In genomic region chr2:141879711-141880110, GRCm38 (mm10) we compare ENCODE assay signal across 18 mouse cellular contexts.
DNase-seq lines count a peak whose midpoint lies in the region; ATAC-seq and TF ChIP-seq lines count a peak whose summit lies in the region.
"Had no signal": no experiment of that assay in that cellular context is flagged by ENCODE, and none has a peak within 500 bp of the region (broad histone marks: within the 10 kb centered on the region; RNA-seq: fewer than 3 reads in every experiment).

No protein-coding gene starts in this region.

- no peak for DNase-seq in layer of hippocampus, adult 2 months (ENCODE audit: low spot score in 2 of 2)
- no peak for DNase-seq in layer of hippocampus, adult 8-10 months (ENCODE audit: low spot score in 2 of 2)
- DNase-seq in embryonic facial prominence, embryonic 10.5 days (ENCODE audit: low spot score) = no peak
- DNase-seq in embryonic facial prominence, embryonic 14.5 days (ENCODE audit: low spot score) = peak; percentile 74
- DNase-seq in kidney, adult 9 months = no peak
- DNase-seq in left cerebral cortex, adult 8-10 months (ENCODE audit: low spot score in 2 of 2) = no peak
- DNase-seq: adrenal gland, postnatal 25 days; cerebellum, adult 2 months; heart, postnatal 36 days; kidney, adult 2 months; kidney, postnatal 36 days; right cerebral cortex, postnatal 4 days had no signal

- no peak for TF ChIP-seq CTCF in layer of hippocampus, adult 2 months (conservative IDR thresholded peaks at IDR 0.05)

- peak overlapping the region; percentile 47; the same call in 1 of the 2 replicates for H3K27ac ChIP-seq in layer of hippocampus, adult 2 months
- H3K27ac ChIP-seq in embryonic facial prominence, embryonic 10.5 days (replicated peaks) = peak overlapping the region; percentile 40; the same call in 1 of the 2 replicates
- H3K27ac ChIP-seq in embryonic facial prominence, embryonic 14.5 days (replicated peaks; ENCODE audit: low read depth, low read length) = no peak overlapping the region
- 0 out of 2 replicates have a peak overlapping the region, but pooled peaks have one; percentile 17 for H3K27ac ChIP-seq in limb, embryonic 15.5 days
- H3K27ac ChIP-seq: heart, embryonic 13.5 days; liver, embryonic 14.5 days; neural tube, embryonic 12.5 days had no signal

- no peaks in the 10 kb centered on the region for H3K9me3 ChIP-seq in embryonic facial prominence, embryonic 10.5 days
- H3K9me3 ChIP-seq in embryonic facial prominence, embryonic 14.5 days (ENCODE audit: control insufficient read depth, low read length) = no peaks in the 10 kb centered on the region
- H3K9me3 ChIP-seq in limb, embryonic 15.5 days = no peaks in the 10 kb centered on the region
- H3K9me3 ChIP-seq: heart, embryonic 13.5 days; neural tube, embryonic 12.5 days had no signal

- WGBS in embryonic facial prominence, embryonic 10.5 days = 44% methylated on average over 9 of the region's 9 CpGs
- 20% methylated on average over 9 of the region's 9 CpGs for WGBS in embryonic facial prominence, embryonic 14.5 days
- 33% methylated on average over 9 of the region's 9 CpGs for WGBS in limb, embryonic 15.5 days

- H3K4me3 ChIP-seq in layer of hippocampus, adult 2 months = no peak overlapping the region
- no peak overlapping the region for H3K4me3 ChIP-seq in embryonic facial prominence, embryonic 10.5 days
- H3K4me3 ChIP-seq in embryonic facial prominence, embryonic 14.5 days (ENCODE audit: low read depth, low read length) = no peak overlapping the region
- H3K4me3 ChIP-seq in limb, embryonic 15.5 days = no peak overlapping the region
- H3K4me3 ChIP-seq: heart, embryonic 13.5 days; neural tube, embryonic 12.5 days had no signal

- no peak overlapping the region for H3K9ac ChIP-seq in embryonic facial prominence, embryonic 14.5 days (ENCODE audit: low read depth, low read length)
- no peak overlapping the region for H3K9ac ChIP-seq in limb, embryonic 15.5 days
- H3K9ac ChIP-seq: heart, embryonic 13.5 days; liver, embryonic 14.5 days; neural tube, embryonic 12.5 days had no signal

- no peak for ATAC-seq in embryonic facial prominence, embryonic 14.5 days (ENCODE audit: low read depth)
- no peak for ATAC-seq in limb, embryonic 15.5 days (ENCODE audit: insufficient number of reproducible peaks, low FRiP score, low TSS enrichment, low read depth)
- ATAC-seq: hindbrain, embryonic 16.5 days; lung, postnatal 0 days had no signal

- H3K27me3 ChIP-seq in embryonic facial prominence, embryonic 10.5 days (replicated peaks; ENCODE audit: low read depth, poor library complexity, severe bottlenecking) = no peaks in the 10 kb centered on the region
- no peaks in the 10 kb centered on the region for H3K27me3 ChIP-seq in embryonic facial prominence, embryonic 14.5 days (replicated peaks; ENCODE audit: control insufficient read depth, insufficient read depth, low read length)
- no peaks in the 10 kb centered on the region for H3K27me3 ChIP-seq in limb, embryonic 15.5 days
- H3K27me3 ChIP-seq: heart, embryonic 13.5 days; neural tube, embryonic 12.5 days had no signal

- peaks cover 12% of the 10 kb centered on the region for H3K4me1 ChIP-seq in embryonic facial prominence, embryonic 10.5 days
- H3K4me1 ChIP-seq in embryonic facial prominence, embryonic 14.5 days (ENCODE audit: control insufficient read depth, insufficient read depth, low read length) = peaks cover 14% of the 10 kb centered on the region
- H3K4me1 ChIP-seq in limb, embryonic 15.5 days = 0 out of 2 replicates have a peak, but pooled peaks cover 5% of the 10 kb centered on the region
- H3K4me1 ChIP-seq: neural tube, embryonic 12.5 days had no signal

- 0 out of 2 replicates have a peak overlapping the region, but pooled peaks have one; percentile 12 for H3K4me2 ChIP-seq in embryonic facial prominence, embryonic 14.5 days (ENCODE audit: low read depth, low read length)
- 0 out of 2 replicates have a peak overlapping the region, but pooled peaks have one; percentile 8 for H3K4me2 ChIP-seq in limb, embryonic 15.5 days
- H3K4me2 ChIP-seq: heart, embryonic 13.5 days; neural tube, embryonic 12.5 days had no signal

- H3K36me3 ChIP-seq in embryonic facial prominence, embryonic 10.5 days (replicated peaks) = no peaks in the 10 kb centered on the region
- H3K36me3 ChIP-seq in embryonic facial prominence, embryonic 14.5 days (ENCODE audit: control insufficient read depth, insufficient read depth, low read length) = no peaks in the 10 kb centered on the region
- no peaks in the 10 kb centered on the region for H3K36me3 ChIP-seq in limb, embryonic 15.5 days
- H3K36me3 ChIP-seq: heart, embryonic 13.5 days; neural tube, embryonic 12.5 days had no signal
